Mouse (Mus musculus) CH12.LX (cell line): ENCODE data around the gene Usp37.

Source experiments
- CTCF ChIP-seq, 2 experiments: IDR thresholded peaks in 1 of 2; conservative IDR thresholded peaks in 1 of 2; 2 replicates each; pipeline ENCODE4 v1.5.1; 2011 to 2012; ENCODE audit warnings: low read depth in 2 of 2, low read length in 2 of 2, improper control_type of control experiment in 1 of 2, inconsistent platforms in 1 of 2, mild to moderate bottlenecking in 1 of 2, moderate library complexity in 1 of 2
- E2F4 ChIP-seq: IDR thresholded peaks from 2 replicates; pipeline ENCODE4 v1.6.1; 2011; ENCODE audit warnings: low read depth, low read length, improper control_type of control experiment; ENCODE audit not compliant: insufficient replicate concordance
- ETS1 ChIP-seq: conservative IDR thresholded peaks from 2 replicates; pipeline ENCODE4 v1.6.1; 2012; ENCODE audit warnings: low read depth, mild to moderate bottlenecking, inconsistent platforms, low read length, improper control_type of control experiment, moderate library complexity
- MYC ChIP-seq: IDR thresholded peaks from 2 replicates; pipeline ENCODE4 v1.6.1; 2011; ENCODE audit warnings: low read depth, mild to moderate bottlenecking, improper control_type of control experiment, low read length
- NELFE ChIP-seq: IDR thresholded peaks from 2 replicates; pipeline ENCODE4 v1.6.1; 2011; ENCODE audit warnings: low read depth, low read length, improper control_type of control experiment
- POLR2A ChIP-seq: IDR thresholded peaks from 2 replicates; pipeline ENCODE4 v1.6.1; 2011; ENCODE audit warnings: low read depth, mild to moderate bottlenecking, improper control_type of control experiment, low read length
- POLR2AphosphoS2 ChIP-seq: IDR thresholded peaks from 2 replicates; pipeline ENCODE4 v1.6.1; 2011; ENCODE audit warnings: low read depth, low read length, improper control_type of control experiment
- SMC3 ChIP-seq: IDR thresholded peaks from 2 replicates; pipeline ENCODE4 v1.6.1; 2011; ENCODE audit warnings: low read depth, low read length, improper control_type of control experiment

DNA sequence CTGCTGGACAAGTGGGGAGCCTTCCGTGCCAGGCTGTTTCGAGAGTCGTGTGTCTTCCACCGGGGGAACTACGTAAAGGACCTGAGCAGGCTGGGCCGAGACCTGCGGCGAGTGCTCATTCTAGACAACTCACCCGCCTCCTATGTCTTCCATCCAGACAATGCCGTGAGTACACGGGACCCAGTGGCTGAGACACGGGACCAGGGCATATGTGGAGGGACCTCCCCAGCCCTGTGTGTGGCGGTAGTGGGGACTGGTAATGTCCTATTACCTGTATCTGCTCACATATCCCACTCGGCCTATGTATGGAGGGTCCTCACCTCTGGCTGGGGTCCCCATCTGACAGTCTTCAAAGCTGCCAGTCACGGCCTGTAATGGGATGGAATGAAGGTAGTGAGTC lies 149.2 kb downstream of the Usp37 start:
- TF ChIP-seq SMC3 (no peak), E2F4 (no peak), NELFE (no peak), CTCF (conservative IDR thresholded peaks at IDR 0.05 in 1 of 2, IDR thresholded peaks at IDR 0.05 in 1 of 2; ENCODE audit: low read depth in 2 of 2, low read length in 2 of 2) (no peak), ETS1 (no peak), POLR2A (no peak), POLR2AphosphoS2 (no peak), MYC (no peak)
